Mouse (Mus musculus): Measurements from ENCODE around the gene Lima1. TPM values are rescaled to one million over a fixed set of nuclear protein-coding genes. Genes with fewer than 3 reads are reported as not detected.
"Not testable (repeated sequence)": the region's sequence is repeated elsewhere in the genome, so short reads cannot be mapped to it uniquely, and the experiment has no call there.

The Lima1 gene
- polyA plus RNA-seq, 1 experiment, result 13.5 TPM

DNA sequence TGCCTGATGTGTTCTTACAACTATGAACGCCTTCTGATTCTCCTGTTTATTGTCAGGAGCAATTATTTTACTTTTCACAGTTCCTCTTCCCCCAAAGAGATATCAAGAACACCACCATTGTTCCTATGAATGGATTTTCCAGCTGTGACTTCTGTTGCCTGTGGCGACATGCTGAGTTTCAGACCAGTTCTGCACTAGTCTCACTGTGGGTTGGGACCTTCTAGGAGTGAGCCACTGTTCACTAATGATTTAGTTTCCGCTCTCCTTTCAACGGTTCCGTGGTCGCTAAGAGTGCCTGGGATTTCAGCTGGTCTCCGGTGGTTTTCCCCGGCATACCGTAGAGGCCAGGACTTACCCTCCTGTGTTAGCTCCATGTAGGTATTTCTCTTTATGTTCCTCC lies 29.6 kb upstream of the Lima1 start:
- WGBS, result 69% methylated on average over 9 of the region's 9 CpGs
- no peak overlapping the region for H3K27ac ChIP-seq (ENCODE audit: insufficient read depth, low read length)
- no peaks in the 10 kb centered on the region for H3K27me3 ChIP-seq (ENCODE audit: control insufficient read depth, insufficient read depth, low read length)
- no peaks in the 10 kb centered on the region for H3K4me1 ChIP-seq (ENCODE audit: control insufficient read depth, insufficient read depth, low read length)
- DNase-seq, result no peak
- TF ChIP-seq CTCF (IDR thresholded peaks at IDR 0.05; ENCODE audit: borderline replicate concordance, insufficient read depth, low read depth, low read length) (no peak), POLR2A (IDR thresholded peaks at IDR 0.05; ENCODE audit: borderline replicate concordance, insufficient read depth, low read length) (no peak)
- no peak overlapping the region for H3K4me3 ChIP-seq (replicated peaks; ENCODE audit: insufficient read depth, low read depth, low read length)

GRCm38 (mm10) chr15:99904333-99904732 lies 29.1 kb upstream of the Lima1 start:
- H3K4me1 ChIP-seq (ENCODE audit: control insufficient read depth, insufficient read depth, low read length), result no peaks in the 10 kb centered on the region
- WGBS, result 0% methylated on average over 4 of the region's 4 CpGs
- TF ChIP-seq CTCF (IDR thresholded peaks at IDR 0.05; ENCODE audit: borderline replicate concordance, insufficient read depth, low read depth, low read length) (peak; percentile 78), POLR2A (IDR thresholded peaks at IDR 0.05; ENCODE audit: borderline replicate concordance, insufficient read depth, low read length) (no peak)

GRCm38 (mm10) chr15:99903227-99903626 lies 28.0 kb upstream of the Lima1 start:
- no peak overlapping the region for H3K27ac ChIP-seq (ENCODE audit: insufficient read depth, low read length)
- 87% methylated on average over 5 of the region's 5 CpGs for WGBS
- H3K4me3 ChIP-seq (replicated peaks; ENCODE audit: insufficient read depth, low read depth, low read length), result no peak overlapping the region
- H3K4me1 ChIP-seq (ENCODE audit: control insufficient read depth, insufficient read depth, low read length), result no peaks in the 10 kb centered on the region
- no peaks in the 10 kb centered on the region for H3K27me3 ChIP-seq (ENCODE audit: control insufficient read depth, insufficient read depth, low read length)
- no peak for DNase-seq
- TF ChIP-seq POLR2A (IDR thresholded peaks at IDR 0.05; ENCODE audit: borderline replicate concordance, insufficient read depth, low read length) (no peak), CTCF (IDR thresholded peaks at IDR 0.05; ENCODE audit: borderline replicate concordance, insufficient read depth, low read depth, low read length) (no peak)

More at GRCm38 (mm10) chr15:99904333-99904732, 29.1 kb upstream of the Lima1 start:
- Histone ChIP-seq H3K27me3 (ENCODE audit: control insufficient read depth, insufficient read depth, low read length) (no peaks in the 10 kb centered on the region), H3K27ac (ENCODE audit: insufficient read depth, low read length) (no peak overlapping the region), H3K4me3 (replicated peaks; ENCODE audit: insufficient read depth, low read depth, low read length) (no peak overlapping the region)
- DNase-seq, result peak; percentile 38 to 49

DNA sequence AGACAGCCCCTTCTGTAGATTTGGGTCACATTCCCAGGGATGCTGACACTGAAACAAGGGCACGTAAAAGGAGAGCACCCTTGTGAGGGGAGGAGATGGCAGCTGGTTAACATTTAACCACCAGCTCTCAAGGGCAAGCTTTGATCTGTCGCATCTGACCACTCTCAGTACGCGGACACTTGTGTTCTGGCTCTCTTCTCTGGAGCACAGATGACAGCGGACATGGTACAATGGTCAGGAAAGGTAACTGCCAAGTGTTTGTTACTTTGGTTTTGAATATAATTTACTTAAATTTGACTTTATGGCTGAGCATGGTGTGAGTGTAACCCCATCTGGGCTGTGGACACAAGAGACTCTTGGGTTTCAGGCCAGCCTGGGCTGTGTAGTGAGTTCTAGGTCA lies 27.5 kb upstream of the Lima1 start:
- DNase-seq, result no peak
- Histone ChIP-seq H3K4me3 (replicated peaks; ENCODE audit: insufficient read depth, low read depth, low read length) (no peak overlapping the region), H3K27ac (ENCODE audit: insufficient read depth, low read length) (no peak overlapping the region), H3K4me1 (ENCODE audit: control insufficient read depth, insufficient read depth, low read length) (no peaks in the 10 kb centered on the region), H3K27me3 (ENCODE audit: control insufficient read depth, insufficient read depth, low read length) (no peaks in the 10 kb centered on the region)
- TF ChIP-seq POLR2A (IDR thresholded peaks at IDR 0.05; ENCODE audit: borderline replicate concordance, insufficient read depth, low read length) (no peak), CTCF (IDR thresholded peaks at IDR 0.05; ENCODE audit: borderline replicate concordance, insufficient read depth, low read depth, low read length) (no peak)
- 74% methylated on average over 5 of the region's 5 CpGs for WGBS

DNA sequence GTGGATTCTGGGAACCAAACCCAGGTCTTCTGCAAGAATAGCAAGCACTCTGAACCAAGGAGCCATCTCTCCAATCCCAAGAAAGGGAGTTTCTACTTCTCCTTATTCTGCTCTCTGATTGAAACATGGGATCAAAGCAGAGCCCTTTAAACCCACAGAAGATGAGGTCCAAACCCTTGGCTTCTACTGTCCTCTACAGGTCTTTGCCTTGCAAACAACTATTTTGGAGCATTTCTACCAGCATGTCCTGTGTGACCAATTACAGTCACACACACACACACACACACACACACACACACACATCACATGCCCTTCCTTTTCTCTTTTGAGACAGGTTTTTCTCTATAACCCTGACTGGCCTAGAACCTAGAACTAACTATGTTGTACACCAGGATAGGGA lies 21.4 kb upstream of the Lima1 start:
- Histone ChIP-seq H3K27me3 (ENCODE audit: control insufficient read depth, insufficient read depth, low read length) (no peaks in the 10 kb centered on the region), H3K27ac (ENCODE audit: insufficient read depth, low read length) (no peak overlapping the region), H3K4me1 (ENCODE audit: control insufficient read depth, insufficient read depth, low read length) (no peaks in the 10 kb centered on the region), H3K4me3 (replicated peaks; ENCODE audit: insufficient read depth, low read depth, low read length) (no peak overlapping the region)
- TF ChIP-seq POLR2A (IDR thresholded peaks at IDR 0.05; ENCODE audit: borderline replicate concordance, insufficient read depth, low read length) (no peak), CTCF (IDR thresholded peaks at IDR 0.05; ENCODE audit: borderline replicate concordance, insufficient read depth, low read depth, low read length) (no peak)
- no peak for DNase-seq

GRCm38 (mm10) chr15:99891355-99891754 lies 16.1 kb upstream of the Lima1 start:
- no peak for TF ChIP-seq CTCF (IDR thresholded peaks at IDR 0.05; ENCODE audit: borderline replicate concordance, insufficient read depth, low read depth, low read length)
- no peak for TF ChIP-seq POLR2A (IDR thresholded peaks at IDR 0.05; ENCODE audit: borderline replicate concordance, insufficient read depth, low read length)
- no peak overlapping the region for H3K27ac ChIP-seq (ENCODE audit: insufficient read depth, low read length)
- 73% methylated on average over 3 of the region's 3 CpGs for WGBS
- no peaks in the 10 kb centered on the region for H3K27me3 ChIP-seq (ENCODE audit: control insufficient read depth, insufficient read depth, low read length)
- H3K4me1 ChIP-seq (ENCODE audit: control insufficient read depth, insufficient read depth, low read length), result no peaks in the 10 kb centered on the region
- no peak overlapping the region for H3K4me3 ChIP-seq (replicated peaks; ENCODE audit: insufficient read depth, low read depth, low read length)
- no peak for DNase-seq

DNA sequence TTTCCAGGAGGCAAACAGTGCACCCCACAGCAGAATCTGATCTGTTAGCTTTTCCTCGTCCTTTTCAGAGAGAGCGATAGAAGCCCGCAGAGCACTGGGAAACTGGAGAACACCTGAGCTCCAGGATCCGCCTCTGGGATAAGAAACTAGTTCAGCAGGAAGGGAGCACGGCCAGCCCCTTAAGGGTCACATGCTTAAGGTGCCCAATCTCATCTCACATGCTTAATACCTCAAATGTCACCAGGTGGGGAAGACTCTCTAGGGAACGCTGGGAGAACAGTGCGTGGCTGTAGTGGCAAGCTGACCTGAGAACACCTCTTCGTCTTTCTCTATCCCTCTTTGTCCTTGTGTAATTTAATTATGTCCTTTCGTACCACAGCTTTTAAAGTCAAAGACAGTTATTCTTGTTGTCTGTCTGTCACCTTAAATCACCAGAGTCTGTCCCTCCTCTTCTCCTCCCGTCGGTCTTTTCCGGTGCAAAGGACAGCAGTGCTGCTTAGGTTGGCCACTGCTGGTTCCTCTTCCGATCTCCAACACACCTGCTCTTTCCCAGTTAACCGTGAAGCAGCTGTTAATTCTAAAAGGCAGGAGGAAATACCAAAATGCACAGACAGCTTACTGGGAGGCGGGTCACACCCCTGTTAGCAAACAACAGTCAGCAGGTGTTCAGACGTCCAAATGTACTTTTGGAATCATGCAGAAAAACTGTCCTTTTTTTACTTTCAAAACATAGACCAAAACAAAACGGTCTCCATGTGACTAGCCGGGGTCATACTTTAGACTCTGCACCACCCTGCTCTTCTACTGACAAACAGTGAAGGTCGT lies 15.4 kb upstream of the Lima1 start:
- H3K27me3 ChIP-seq (ENCODE audit: control insufficient read depth, insufficient read depth, low read length), result no peaks in the 10 kb centered on the region
- H3K4me1 ChIP-seq (ENCODE audit: control insufficient read depth, insufficient read depth, low read length), result no peaks in the 10 kb centered on the region
- no peak overlapping the region for H3K27ac ChIP-seq (ENCODE audit: insufficient read depth, low read length)
- no peak for DNase-seq
- no peak overlapping the region for H3K4me3 ChIP-seq (replicated peaks; ENCODE audit: insufficient read depth, low read depth, low read length)
- no peak for TF ChIP-seq POLR2A (IDR thresholded peaks at IDR 0.05; ENCODE audit: borderline replicate concordance, insufficient read depth, low read length)
- TF ChIP-seq CTCF (IDR thresholded peaks at IDR 0.05; ENCODE audit: borderline replicate concordance, insufficient read depth, low read depth, low read length), result no peak
- WGBS, result 58% methylated on average over 19 of the region's 19 CpGs

DNA sequence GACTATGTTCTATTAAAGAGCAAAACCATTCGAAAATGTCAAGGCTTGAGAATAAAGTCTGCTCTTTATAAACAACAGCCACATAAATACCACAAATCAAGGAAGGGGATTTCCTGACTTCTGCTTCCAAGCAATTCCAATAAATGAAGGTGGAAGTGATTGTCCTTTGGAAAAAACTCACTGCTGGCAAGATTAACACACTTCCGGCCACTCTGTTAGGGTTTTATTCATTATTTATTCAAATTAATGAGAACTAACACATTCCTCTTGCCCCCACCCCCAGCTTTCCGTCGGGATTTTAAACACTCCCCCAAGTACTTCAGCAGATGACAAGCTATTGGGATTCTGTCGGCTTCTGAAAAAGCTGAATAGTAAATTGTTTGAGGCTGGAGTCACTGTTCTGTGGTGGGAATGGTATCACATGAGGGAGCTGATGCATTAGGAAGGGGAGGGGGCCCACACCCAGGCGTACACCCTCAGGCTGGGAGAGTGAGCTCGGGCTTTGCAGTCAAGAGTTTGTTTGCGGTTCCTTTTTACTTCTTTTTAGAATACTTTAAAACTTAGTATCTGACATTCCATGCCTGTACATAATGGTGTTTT lies 14.1 kb upstream of the Lima1 start:
- Histone ChIP-seq H3K27me3 (ENCODE audit: control insufficient read depth, insufficient read depth, low read length) (no peaks in the 10 kb centered on the region), H3K4me1 (ENCODE audit: control insufficient read depth, insufficient read depth, low read length) (no peaks in the 10 kb centered on the region), H3K4me3 (replicated peaks; ENCODE audit: insufficient read depth, low read depth, low read length) (no peak overlapping the region), H3K27ac (ENCODE audit: insufficient read depth, low read length) (no peak overlapping the region)
- WGBS, result 52% methylated on average over 8 of the region's 8 CpGs
- TF ChIP-seq POLR2A (IDR thresholded peaks at IDR 0.05; ENCODE audit: borderline replicate concordance, insufficient read depth, low read length) (no peak), CTCF (IDR thresholded peaks at IDR 0.05; ENCODE audit: borderline replicate concordance, insufficient read depth, low read depth, low read length) (no peak)
- no peak for DNase-seq

GRCm38 (mm10) chr15:99887130-99887529 lies 11.9 kb upstream of the Lima1 start:
- WGBS, result 99% methylated on average over 2 of the region's 2 CpGs

More at GRCm38 (mm10) chr15:99887130-99887529, 11.9 kb upstream of the Lima1 start:
- not testable (repeated sequence) for H3K4me1 ChIP-seq (ENCODE audit: control insufficient read depth, insufficient read depth, low read length); H3K27me3 ChIP-seq (ENCODE audit: control insufficient read depth, insufficient read depth, low read length); DNase-seq; H3K4me3 ChIP-seq (replicated peaks; ENCODE audit: insufficient read depth, low read depth, low read length); H3K27ac ChIP-seq (ENCODE audit: insufficient read depth, low read length)
